Mouse (Mus musculus) forebrain, embryonic 12.5 days (tissue): ENCODE data around the gene Insl6. TPM values are rescaled to one million over a fixed set of nuclear protein-coding genes. Genes with fewer than 3 reads are reported as not detected.
A peak's percentile ranks its signal among the peaks of the same experiment; 100 is the strongest.

Experiments used
- ATAC-seq: fragments of 200-750 bp; cut with Nextera tagmentation; 2 replicates; pipeline ENCODE4 v1.8.0; 2017; ENCODE audit warnings: moderate TSS enrichment; ENCODE audit not compliant: low FRiP score
- H3K27ac ChIP-seq: fragments of 300-500 bp; sonication (generic); 2 replicates; pipeline ENCODE4 v1.5.1; 2016; ENCODE audit warnings: mild to moderate bottlenecking
- H3K27me3 ChIP-seq: fragments of 300-500 bp; sonication (generic); 2 replicates; pipeline ENCODE4 v1.6.1; 2016; ENCODE audit warnings: mild to moderate bottlenecking
- H3K36me3 ChIP-seq: fragments of 300-500 bp; sonication (generic); replicated peaks from 2 replicates; pipeline ENCODE4 v1.6.1; 2016; ENCODE audit warnings: mild to moderate bottlenecking
- H3K4me1 ChIP-seq: fragments of 300-500 bp; sonication (generic); 2 replicates; pipeline ENCODE4 v1.6.1; 2016
- H3K4me2 ChIP-seq: fragments of 300-500 bp; sonication (generic); 2 replicates; pipeline ENCODE4 v1.6.1; 2016; ENCODE audit warnings: mild to moderate bottlenecking, moderate library complexity
- H3K4me3 ChIP-seq: fragments of 300-500 bp; sonication (generic); replicated peaks from 2 replicates; pipeline ENCODE4 v1.5.1; 2016; ENCODE audit warnings: mild to moderate bottlenecking
- H3K9ac ChIP-seq: fragments of 300-500 bp; sonication (generic); 2 replicates; pipeline ENCODE4 v1.6.1; 2016; ENCODE audit warnings: mild to moderate bottlenecking
- H3K9me3 ChIP-seq: fragments of 300-500 bp; sonication (generic); 2 replicates; pipeline ENCODE4 v1.6.1; 2016
- WGBS: fragments of 180-500 bp; shearing (Covaris S2); methylation state at CpG from one replicate; pipeline ENCODE4 v1.1.7; 2016; 5-methylcytosine and 5-hydroxymethylcytosine counted together
- polyA plus RNA-seq: library from polyadenylated mRNA; unstranded; fragments of >200 nt; fragmentation: Nextera tagmentation; extraction: Ambion mirVana; gene quantifications from 2 replicates; pipeline ENCODE4 v1.2.1, GENCODE M21; 2016

Insl6 gene
- polyA plus RNA-seq, 1 experiment from 2014 or later = 5.3 TPM

DNA sequence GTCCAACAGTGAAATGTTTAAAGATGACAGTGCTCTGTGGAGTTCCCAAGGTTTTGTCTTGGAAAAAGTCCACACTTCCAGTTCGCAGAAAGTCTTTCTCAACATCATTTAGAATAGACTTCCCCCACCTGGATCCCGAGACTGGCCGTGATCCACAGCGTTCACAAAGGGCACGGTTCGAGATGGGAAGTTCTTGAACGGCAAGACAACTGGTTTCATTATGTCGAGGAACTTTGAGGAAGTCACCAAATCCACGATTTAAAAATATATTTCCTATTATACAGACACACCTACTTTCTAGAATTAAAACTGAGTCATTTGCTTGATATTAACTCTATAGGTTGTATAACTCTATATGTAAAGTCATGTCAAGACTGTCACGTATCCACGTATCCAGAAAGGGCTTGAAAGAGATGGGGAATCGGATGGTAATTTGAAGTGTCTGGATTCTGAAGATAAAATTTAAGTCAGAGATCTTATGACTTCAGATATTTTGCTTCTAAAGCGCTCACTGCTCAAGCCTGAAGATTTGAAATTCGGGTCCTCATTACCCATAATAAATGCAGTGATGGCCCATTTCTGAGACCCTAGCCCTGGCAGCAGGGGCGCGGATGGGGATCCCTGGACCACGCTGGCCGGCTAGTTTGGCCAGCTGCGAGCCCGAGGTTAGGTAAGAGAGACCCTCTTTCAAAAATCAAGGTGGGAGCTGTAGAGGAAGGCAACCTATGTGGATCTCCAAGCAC lies 41.2 kb upstream of the Insl6 start:
- Histone ChIP-seq H3K27me3 (no peaks in the 10 kb centered on the region), H3K36me3 (no peaks in the 10 kb centered on the region), H3K27ac (no peak overlapping the region), H3K4me1 (peaks cover 20% of the 10 kb centered on the region), H3K4me3 (peak overlapping the region; percentile 44), H3K4me2 (peak overlapping the region; percentile 68), H3K9me3 (no peaks in the 10 kb centered on the region), H3K9ac (peak overlapping the region; percentile 50; the same call in 1 of the 2 replicates)
- no peak for ATAC-seq
- 55% methylated on average over 20 of the region's 20 CpGs for WGBS

- ATAC-seq = no peak
- Histone ChIP-seq H3K4me1 (peaks cover 30% of the 10 kb centered on the region), H3K4me3 (no peak overlapping the region), H3K4me2 (no peak overlapping the region), H3K9ac (no peak overlapping the region), H3K27me3 (no peaks in the 10 kb centered on the region), H3K9me3 (no peaks in the 10 kb centered on the region), H3K27ac (no peak overlapping the region), H3K36me3 (no peaks in the 10 kb centered on the region)
- 27% methylated on average over 3 of the region's 3 CpGs for WGBS
Measured at GRCm38 (mm10) chr19:29365105-29365504, 39.9 kb upstream of the Insl6 start.

GRCm38 (mm10) chr19:29364076-29364475 lies 38.9 kb upstream of the Insl6 start:
- no peak for ATAC-seq
- whole genome bisulfite sequencing = 77% methylated on average over 5 of the region's 5 CpGs
- no peak overlapping the region for H3K4me3 ChIP-seq
- H3K9me3 ChIP-seq = no peaks in the 10 kb centered on the region
- H3K36me3 ChIP-seq = no peaks in the 10 kb centered on the region
- H3K4me2 ChIP-seq = no peak overlapping the region
- H3K27ac ChIP-seq = no peak overlapping the region
- H3K4me1 ChIP-seq = peaks cover 30% of the 10 kb centered on the region
- H3K27me3 ChIP-seq = no peaks in the 10 kb centered on the region
- no peak overlapping the region for H3K9ac ChIP-seq

DNA sequence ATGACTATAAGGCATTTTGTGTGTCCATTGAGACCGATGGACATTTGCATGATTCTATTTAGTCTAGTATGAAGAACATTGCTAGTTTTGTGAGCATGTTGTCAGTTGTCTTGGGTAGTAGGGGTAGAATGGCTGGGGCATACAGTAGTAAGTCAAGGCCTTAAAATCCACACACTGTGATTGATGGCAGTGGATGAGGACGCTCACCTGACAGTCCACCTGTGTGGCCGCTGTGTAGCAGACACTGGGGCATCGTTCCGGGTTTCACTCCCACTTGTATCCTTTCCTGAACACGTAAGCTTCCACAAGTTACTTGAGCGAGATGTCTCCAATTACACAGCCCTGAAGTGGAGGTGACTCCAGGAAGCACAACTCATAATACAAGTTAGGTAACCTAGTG lies 38.4 kb upstream of the Insl6 start:
- no peaks in the 10 kb centered on the region; the same call in 1 of the 2 replicates for H3K36me3 ChIP-seq
- WGBS = 94% methylated on average over 7 of the region's 7 CpGs
- no peak overlapping the region for H3K27ac ChIP-seq
- H3K27me3 ChIP-seq = no peaks in the 10 kb centered on the region
- ATAC-seq = no peak
- no peak overlapping the region for H3K4me3 ChIP-seq
- H3K9ac ChIP-seq = no peak overlapping the region
- peaks cover 30% of the 10 kb centered on the region for H3K4me1 ChIP-seq
- no peak overlapping the region for H3K4me2 ChIP-seq
- H3K9me3 ChIP-seq = no peaks in the 10 kb centered on the region

DNA sequence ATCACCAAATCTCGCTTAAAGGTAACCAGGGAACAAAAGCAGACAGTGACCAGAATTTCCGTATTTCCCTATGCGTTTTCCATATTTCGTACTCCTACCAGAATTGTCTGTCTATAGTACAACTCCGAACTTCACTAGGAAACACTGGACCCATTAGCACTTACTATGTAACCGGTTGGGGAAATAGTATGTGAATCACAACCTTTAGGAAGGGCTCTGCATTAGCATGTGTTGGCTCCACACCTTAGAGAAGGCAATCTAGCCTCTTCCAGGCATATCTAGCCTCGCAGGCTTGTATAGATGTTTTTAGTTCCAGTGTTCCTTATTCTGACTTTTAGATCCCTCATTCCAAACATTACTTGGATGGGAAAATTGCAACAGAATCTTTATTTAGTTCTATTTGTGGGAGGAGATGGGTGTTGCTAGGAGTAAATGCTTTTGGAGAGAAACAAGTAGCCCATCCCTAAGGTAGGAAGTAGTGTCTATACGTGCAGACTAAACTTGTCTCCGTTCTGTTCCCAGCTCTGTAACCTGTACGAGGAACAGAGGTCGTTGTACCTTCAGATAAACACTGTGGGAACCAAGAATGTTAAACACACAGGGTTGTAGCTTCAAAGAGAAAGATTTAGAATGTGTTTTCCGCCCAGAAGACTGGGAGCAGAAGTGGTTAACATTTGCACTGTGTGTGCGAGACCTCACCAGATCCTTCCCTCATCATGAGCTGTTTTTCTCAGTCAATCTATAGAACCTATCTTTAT lies 37.2 kb upstream of the Insl6 start:
- H3K36me3 ChIP-seq = peaks cover 2% of the 10 kb centered on the region; the same call in 1 of the 2 replicates
- H3K27me3 ChIP-seq = no peaks in the 10 kb centered on the region
- ATAC-seq = peak; percentile 28
- WGBS = 49% methylated on average over 13 of the region's 13 CpGs
- H3K9me3 ChIP-seq = no peaks in the 10 kb centered on the region
- 0 out of 2 replicates have a peak overlapping the region, but pooled peaks have one; percentile 19 for H3K27ac ChIP-seq
- H3K4me2 ChIP-seq = peak overlapping the region; percentile 77
- H3K4me1 ChIP-seq = peaks cover 27% of the 10 kb centered on the region
- H3K9ac ChIP-seq = peak overlapping the region; percentile 66
- H3K4me3 ChIP-seq = peak overlapping the region; percentile 61

- Histone ChIP-seq H3K27me3 (no peaks in the 10 kb centered on the region), H3K36me3 (peaks cover 4% of the 10 kb centered on the region; the same call in 1 of the 2 replicates), H3K4me3 (peak overlapping the region; percentile 61), H3K4me2 (peak overlapping the region; percentile 77), H3K27ac (peak overlapping the region; percentile 61; the same call in 1 of the 2 replicates), H3K4me1 (peaks cover 20% of the 10 kb centered on the region), H3K9me3 (no peaks in the 10 kb centered on the region), H3K9ac (peak overlapping the region; percentile 66)
- WGBS = 3% methylated on average over 33 of the region's 33 CpGs
- peak; percentile 100 for ATAC-seq
Measured at GRCm38 (mm10) chr19:29361468-29362130, 36.4 kb upstream of the Insl6 start.

DNA sequence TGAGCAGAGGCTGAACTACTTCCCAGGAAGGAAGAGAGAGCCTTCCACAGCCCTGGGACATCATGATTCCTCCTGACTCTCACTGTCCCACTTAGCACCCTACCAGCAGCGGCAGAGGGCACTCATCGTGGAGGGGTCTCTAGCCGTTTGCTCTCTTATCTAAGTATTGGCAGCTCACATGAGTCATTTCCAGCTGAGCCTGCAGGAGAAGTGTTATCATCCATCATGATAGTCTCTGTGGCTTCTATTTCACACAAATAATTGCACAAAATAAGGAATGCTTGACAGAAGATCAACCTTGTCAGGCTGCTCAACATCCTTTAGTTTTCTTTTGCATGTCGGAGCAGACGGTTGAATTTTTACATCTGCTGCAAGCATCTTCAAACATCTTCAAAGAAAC lies 35.1 kb upstream of the Insl6 start:
- Histone ChIP-seq H3K9ac (no peak overlapping the region), H3K9me3 (no peaks in the 10 kb centered on the region), H3K4me2 (no peak overlapping the region), H3K36me3 (peaks cover 7% of the 10 kb centered on the region; the same call in 1 of the 2 replicates), H3K27me3 (no peaks in the 10 kb centered on the region), H3K4me3 (no peak overlapping the region), H3K27ac (no peak overlapping the region), H3K4me1 (peaks cover 19% of the 10 kb centered on the region)
- no peak for ATAC-seq
- 92% methylated on average over 5 of the region's 5 CpGs for WGBS

DNA sequence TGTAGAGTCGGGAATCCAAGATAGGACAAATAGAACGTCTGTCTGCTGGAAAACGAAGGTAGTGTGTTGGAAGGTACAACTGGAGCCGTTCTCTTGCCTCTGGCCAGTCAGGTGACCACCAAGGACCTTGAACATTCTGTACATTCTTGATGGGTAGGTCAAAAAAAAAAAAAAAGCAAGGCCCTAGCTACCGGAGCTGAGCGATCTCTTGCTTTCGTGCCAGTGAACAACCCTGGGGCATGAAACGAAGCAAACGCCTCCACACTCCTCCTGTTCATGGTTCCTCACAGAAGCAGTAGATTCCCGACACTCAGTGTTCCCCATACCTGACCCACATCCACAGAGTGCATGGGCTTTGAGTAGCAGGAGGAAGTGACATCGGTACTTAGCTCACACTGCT lies 31.1 kb upstream of the Insl6 start:
- peaks cover 7% of the 10 kb centered on the region; the same call in 1 of the 2 replicates for H3K36me3 ChIP-seq
- H3K27me3 ChIP-seq = no peaks in the 10 kb centered on the region
- 87% methylated on average over 11 of the region's 11 CpGs for WGBS
- no peak overlapping the region for H3K9ac ChIP-seq
- H3K4me3 ChIP-seq = no peak overlapping the region
- ATAC-seq = no peak
- H3K27ac ChIP-seq = no peak overlapping the region
- H3K9me3 ChIP-seq = no peaks in the 10 kb centered on the region
- H3K4me2 ChIP-seq = no peak overlapping the region
- H3K4me1 ChIP-seq = peaks cover 9% of the 10 kb centered on the region

- 4% methylated on average over 20 of the region's 20 CpGs for WGBS
- Histone ChIP-seq H3K4me1 (peaks cover 8% of the 10 kb centered on the region; the same call in 1 of the 2 replicates), H3K4me2 (peak overlapping the region; percentile 59), H3K9me3 (no peaks in the 10 kb centered on the region), H3K27ac (no peak overlapping the region), H3K4me3 (peak overlapping the region; percentile 31), H3K27me3 (no peaks in the 10 kb centered on the region), H3K9ac (no peak overlapping the region), H3K36me3 (peaks cover 7% of the 10 kb centered on the region; the same call in 1 of the 2 replicates)
- peak; percentile 83 for ATAC-seq
Measured at GRCm38 (mm10) chr19:29354895-29355877, 30.0 kb upstream of the Insl6 start.

GRCm38 (mm10) chr19:29350991-29351390 lies 25.8 kb upstream of the Insl6 start:
- H3K9me3 ChIP-seq = no peaks in the 10 kb centered on the region
- peaks cover 7% of the 10 kb centered on the region; the same call in 1 of the 2 replicates for H3K4me1 ChIP-seq
- no peak overlapping the region for H3K9ac ChIP-seq
- no peaks in the 10 kb centered on the region for H3K27me3 ChIP-seq
- no peak overlapping the region for H3K4me2 ChIP-seq
- no peak overlapping the region for H3K4me3 ChIP-seq
- H3K27ac ChIP-seq = no peak overlapping the region
- peaks cover 4% of the 10 kb centered on the region; the same call in 1 of the 2 replicates for H3K36me3 ChIP-seq
- 51% methylated on average over 5 of the region's 5 CpGs for WGBS
- ATAC-seq = no peak

DNA sequence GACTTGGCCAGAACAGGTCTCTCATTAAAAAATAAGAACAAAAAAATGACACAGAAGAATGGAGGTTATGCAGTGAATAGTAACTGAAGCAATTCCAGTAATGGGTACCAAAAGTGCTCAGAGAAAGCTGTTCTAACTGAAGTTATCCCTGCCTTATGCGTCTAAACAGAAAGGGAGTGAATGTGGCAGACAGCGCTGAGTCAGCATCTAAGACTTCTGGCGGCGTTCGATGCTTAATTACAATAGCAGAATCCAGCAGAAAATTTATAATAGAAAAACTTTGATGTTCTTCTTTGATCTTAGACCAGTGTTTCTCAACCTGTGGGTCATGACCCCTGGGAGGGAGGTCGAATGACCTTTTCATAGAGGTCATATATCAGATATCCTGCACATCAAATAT lies 20.5 kb upstream of the Insl6 start:
- 0 out of 2 replicates have a peak, but pooled peaks cover under 1% of the 10 kb centered on the region for H3K4me1 ChIP-seq
- no peak overlapping the region for H3K4me3 ChIP-seq
- no peak for ATAC-seq
- H3K36me3 ChIP-seq = peaks cover 4% of the 10 kb centered on the region; the same call in 1 of the 2 replicates
- no peak overlapping the region for H3K9ac ChIP-seq
- no peaks in the 10 kb centered on the region for H3K27me3 ChIP-seq
- WGBS = 85% methylated on average over 6 of the region's 6 CpGs
- no peaks in the 10 kb centered on the region for H3K9me3 ChIP-seq
- no peak overlapping the region for H3K4me2 ChIP-seq
- no peak overlapping the region for H3K27ac ChIP-seq
